Mouse (Mus musculus) T-helper 17 cell (primary cell): ENCODE results near the gene Snx10.
"Not testable (repeated sequence)": the region's sequence is repeated elsewhere in the genome, so short reads cannot be mapped to it uniquely, and the experiment has no call there.

ENCODE experiments used
- in situ Hi-C, 2 experiments: fragments of 300-600 bp; cut with MboI, MseI; formaldehyde crosslinking; loops; 1 replicate in 1 of 2; 2 replicates in 1 of 2; pipeline ENCODE4 v1.15.1; 2025; ENCODE audit warnings: high pct_unique_total_duplicates in 2 of 2

Gene Snx10

DNA sequence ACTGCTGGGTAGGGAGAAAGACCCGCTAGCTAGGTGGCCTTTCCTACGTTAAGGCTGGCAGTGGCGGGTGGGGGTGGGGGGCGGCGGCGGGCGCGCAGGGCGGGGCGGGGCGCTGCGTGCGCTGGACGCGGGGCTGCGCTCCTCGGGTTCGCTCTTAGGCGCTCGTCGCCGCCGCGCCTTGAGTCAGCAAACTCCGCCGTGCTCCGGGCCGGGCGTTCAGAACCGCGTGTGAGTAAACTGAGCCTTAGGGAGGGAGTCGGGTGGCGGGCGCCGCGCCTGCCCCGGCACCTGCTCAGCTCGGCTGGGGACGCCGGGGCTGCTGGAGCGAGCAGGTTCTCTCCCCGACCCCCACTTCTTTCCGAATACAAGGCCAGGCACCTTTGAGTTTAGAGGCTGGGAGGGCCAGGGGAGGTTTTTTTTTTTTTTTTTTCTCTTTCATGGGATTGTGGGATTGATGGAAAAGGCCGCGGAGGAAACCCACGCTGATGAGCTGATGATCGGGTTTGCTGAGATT lies at the start of gene Snx10:
Gene Snx10, plus strand, starts transcription at position 95 of the 514 bp plus-strand sequence.
- in situ Hi-C loops = no loop called here

DNA sequence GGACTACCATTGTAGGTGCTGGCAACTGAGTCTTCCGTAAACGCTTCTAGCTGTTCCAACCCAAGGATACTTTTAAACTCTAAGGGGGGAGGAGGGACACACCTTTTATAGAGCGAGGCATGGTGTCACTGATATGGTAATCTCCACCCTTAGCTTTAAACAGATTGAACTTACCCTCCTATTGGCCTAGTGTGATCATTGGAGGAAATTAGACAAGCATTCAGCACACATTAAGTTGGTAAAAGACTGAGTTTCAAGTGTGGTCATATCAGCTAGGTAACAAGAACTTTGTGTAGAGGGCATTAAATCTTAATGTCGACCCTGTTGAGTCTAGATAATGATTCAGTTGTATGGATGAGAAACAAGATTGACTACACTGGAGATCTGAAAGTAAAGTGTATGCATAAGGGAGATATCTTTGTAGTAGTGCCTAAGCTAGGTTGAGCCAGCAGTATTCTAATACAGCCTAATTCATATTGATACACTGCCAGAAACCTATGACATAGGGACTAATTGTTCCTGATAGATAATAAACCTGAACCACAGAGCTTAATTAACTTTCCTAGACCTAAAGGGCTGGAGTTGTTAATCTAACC lies 44.5 kb upstream of the Snx10 start:
- in situ Hi-C loops = no loop called here

DNA sequence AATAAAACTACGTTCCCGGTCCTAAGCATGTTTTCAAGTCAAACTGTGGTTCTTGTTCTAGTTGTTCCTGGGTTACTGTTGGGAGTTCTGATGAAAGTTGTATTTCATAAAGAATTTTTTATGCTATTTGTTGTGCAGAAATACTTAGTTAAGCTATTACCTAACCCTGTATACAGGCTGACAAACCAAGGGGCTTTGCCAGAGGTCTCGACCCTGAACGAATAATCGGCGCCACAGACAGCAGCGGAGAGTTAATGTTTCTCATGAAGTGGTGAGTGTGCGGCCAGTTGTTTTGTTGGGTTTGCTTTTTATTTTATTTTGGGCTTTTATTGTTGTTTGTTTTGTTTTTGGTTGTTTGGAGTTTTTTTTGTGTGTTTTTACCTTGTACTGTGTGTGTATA lies 42.2 kb upstream of the Snx10 start:
- in situ Hi-C loops = no loop called here

- in situ Hi-C loops = no loop called here
Observed at GRCm38 (mm10) chr6:51483861-51484260, 39.8 kb upstream of the Snx10 start.

GRCm38 (mm10) chr6:51484556-51484955 lies 39.1 kb upstream of the Snx10 start:
- in situ Hi-C loops = not testable (repeated sequence)

GRCm38 (mm10) chr6:51485646-51486045 lies 38.1 kb upstream of the Snx10 start:
- in situ Hi-C loops = no loop called here

DNA sequence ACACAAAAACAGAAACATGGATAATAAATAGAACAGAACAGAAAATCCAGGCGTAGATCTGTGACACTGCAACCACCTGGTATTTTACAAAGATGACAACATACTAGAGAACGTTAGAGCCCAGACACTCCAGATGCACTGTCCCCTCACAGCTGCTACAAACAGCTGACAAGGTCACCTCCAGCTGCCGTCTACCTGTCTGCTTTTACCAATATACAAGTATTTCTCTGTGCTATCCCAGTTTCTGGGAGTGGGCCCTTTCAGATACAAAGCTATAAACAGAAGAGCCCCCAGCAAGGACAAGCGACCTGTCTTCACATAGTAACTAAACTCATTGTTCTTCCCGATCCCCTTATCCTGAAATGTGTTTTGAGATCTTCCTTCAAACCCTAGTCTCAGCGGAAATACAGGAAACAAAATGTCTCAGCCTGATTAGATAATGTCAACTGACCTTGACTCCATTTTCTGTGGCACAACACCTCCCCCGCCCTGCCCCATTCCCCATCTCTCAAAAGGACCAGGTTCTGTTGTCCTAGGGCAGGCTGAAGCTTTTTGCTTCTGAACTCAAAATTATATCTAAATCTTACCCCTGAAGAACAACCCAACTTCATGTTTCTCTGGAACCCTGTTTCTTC lies 37.5 kb upstream of the Snx10 start:
- in situ Hi-C loops = no loop called here

- in situ Hi-C loops = no loop called here
Observed at GRCm38 (mm10) chr6:51486731-51487130, 37.0 kb upstream of the Snx10 start.

- in situ Hi-C loops = no loop called here
Observed at GRCm38 (mm10) chr6:51489787-51490186, 33.9 kb upstream of the Snx10 start.

GRCm38 (mm10) chr6:51497321-51498111 lies 26.2 kb upstream of the Snx10 start:
- in situ Hi-C loops = no loop called here

GRCm38 (mm10) chr6:51505671-51506070 lies 18.0 kb upstream of the Snx10 start:
- in situ Hi-C loops = loop anchor here (5.0 kb wide), 5 partner anchors 63 to 298 kb away; no protein-coding TSS in a partner anchor

DNA sequence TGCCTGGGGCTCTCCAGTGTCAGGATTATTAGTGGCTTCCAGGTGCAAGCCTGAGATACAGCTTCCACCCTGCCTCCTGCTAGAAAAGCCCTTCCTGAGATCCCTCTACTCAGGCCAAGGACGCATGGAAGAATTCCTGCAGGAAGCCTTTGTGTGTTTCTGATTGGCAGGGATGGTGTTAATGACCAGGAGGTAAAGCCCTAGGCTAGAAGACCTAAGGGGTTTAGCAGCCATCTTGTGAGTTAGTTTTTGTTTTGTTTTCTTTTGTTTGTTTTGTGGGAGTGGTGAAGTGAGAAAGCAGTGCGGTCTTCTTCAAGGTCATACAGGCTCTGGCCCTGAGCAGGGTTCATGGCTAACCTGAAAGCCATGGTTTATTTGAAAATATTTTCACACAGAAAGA lies 16.1 kb upstream of the Snx10 start:
- in situ Hi-C loops = loop anchor here (5.0 kb wide), 5 partner anchors 65 to 300 kb away; no protein-coding TSS in a partner anchor

- in situ Hi-C loops = loop anchor here (5.0 kb wide), 5 partner anchors 67 to 302 kb away; no protein-coding TSS in a partner anchor
Observed at GRCm38 (mm10) chr6:51508750-51509648, 14.7 kb upstream of the Snx10 start.

GRCm38 (mm10) chr6:51510094-51510493 lies 13.6 kb upstream of the Snx10 start:
- in situ Hi-C loops = no loop called here

GRCm38 (mm10) chr6:51510946-51511345 lies 12.8 kb upstream of the Snx10 start:
- in situ Hi-C loops = no loop called here

- in situ Hi-C loops = no loop called here
Observed at GRCm38 (mm10) chr6:51513745-51514144, 10.0 kb upstream of the Snx10 start.

DNA sequence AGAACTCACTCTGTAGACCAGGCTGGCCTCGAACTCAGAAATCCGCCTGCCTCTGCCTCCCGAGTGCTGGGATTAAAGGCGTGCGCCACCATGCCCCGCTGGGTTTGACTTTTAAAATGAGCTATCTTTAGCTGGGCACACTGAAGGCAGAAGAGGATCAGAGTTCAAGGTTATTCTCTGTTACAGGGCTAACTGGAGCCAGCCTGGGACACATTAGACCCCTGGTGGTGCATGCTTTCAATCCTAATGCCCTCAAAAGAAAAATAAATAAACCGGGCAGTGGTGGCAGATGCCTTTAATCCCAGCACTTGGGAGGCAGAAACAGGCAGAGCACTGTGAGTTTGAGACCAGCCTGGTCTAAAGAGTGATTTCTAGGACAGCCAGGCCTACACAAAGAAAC lies 8.8 kb upstream of the Snx10 start:
- in situ Hi-C loops = no loop called here

DNA sequence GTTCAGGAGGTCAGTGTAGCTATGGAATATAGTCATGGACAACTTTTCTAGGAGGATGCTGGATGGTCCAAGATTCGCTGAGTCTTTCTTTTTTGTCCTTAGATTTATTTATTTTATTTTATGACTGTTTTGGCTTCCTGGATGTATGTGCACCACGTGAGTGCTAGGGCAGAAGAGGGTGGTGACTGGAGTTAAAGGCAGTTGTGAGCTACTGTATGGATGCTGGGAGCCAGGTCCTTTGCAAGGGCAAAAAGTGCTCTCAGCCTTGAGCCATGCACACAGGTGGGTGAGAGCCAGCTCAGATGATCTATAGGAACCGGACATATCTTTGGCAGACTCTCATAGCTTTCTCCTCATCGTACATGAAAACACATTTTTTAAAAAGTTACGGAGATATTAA lies 391 bp upstream of the Snx10 start:
- in situ Hi-C loops = no loop called here

GRCm38 (mm10) chr6:51524321-51524931 lies 725 bp downstream of the Snx10 start:
- in situ Hi-C loops = no loop called here

DNA sequence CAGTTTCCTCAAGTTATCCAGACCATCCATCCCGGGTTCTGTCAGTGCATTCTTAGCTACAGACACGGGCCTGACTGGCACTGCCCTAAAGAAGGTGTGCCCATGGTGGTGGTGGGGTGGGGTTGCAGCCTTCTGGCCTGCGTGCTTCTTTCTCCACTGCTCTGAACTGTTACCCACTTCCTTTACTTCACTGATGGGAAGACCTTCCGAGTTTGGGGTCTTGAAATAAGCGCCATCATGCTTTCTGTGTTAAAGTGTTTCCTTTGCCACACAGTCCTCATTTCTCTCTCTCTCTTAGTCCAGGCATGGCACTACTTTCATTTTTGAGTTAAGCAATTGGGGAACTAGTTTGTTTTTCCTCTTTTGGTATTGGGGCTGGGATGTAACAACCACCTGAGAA lies 1.3 kb downstream of the Snx10 start:
- in situ Hi-C loops = no loop called here

GRCm38 (mm10) chr6:51529457-51529856 lies 5.8 kb downstream of the Snx10 start:
- in situ Hi-C loops = no loop called here
